Mouse (Mus musculus): ENCODE results near the gene Mki67. TPM values are rescaled to one million over a fixed set of nuclear protein-coding genes. Genes with fewer than 3 reads are reported as not detected.

Mki67 gene
- total and polyA plus RNA-seq, 3 experiments, result 57.8 to 102 (median 73.1) TPM

DNA sequence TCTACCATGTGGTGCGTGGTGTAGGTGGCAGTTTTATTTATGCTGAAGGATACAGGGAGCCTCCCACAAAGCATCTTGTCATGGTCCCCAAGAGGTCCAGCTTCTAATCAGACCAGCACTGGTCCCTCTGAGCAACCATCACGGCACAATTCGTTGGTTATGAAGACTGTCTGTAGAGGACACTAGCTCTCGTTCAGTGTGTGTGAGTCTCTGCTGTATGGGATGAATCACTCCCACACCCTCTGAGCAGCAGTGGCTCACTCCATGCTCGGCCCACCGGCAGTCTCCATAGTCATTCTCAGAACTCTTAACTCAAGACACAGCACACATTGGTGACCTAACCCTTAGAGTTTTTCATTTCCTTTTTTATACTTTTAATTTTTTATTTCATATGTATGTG, 61.9 kb downstream of the Mki67 start:
- no peak for DNase-seq (ENCODE audit: extremely low read depth)
- Histone ChIP-seq H3K9me3 (replicated peaks; ENCODE audit: low read length) (no peaks in the 10 kb centered on the region), H3K27me3 (replicated peaks) (no peaks in the 10 kb centered on the region), H3K79me2 (replicated peaks; ENCODE audit: control insufficient read depth, extremely low read depth, insufficient read depth, poor library complexity, severe bottlenecking) (no peaks in the 10 kb centered on the region), H3K9ac (ENCODE audit: insufficient read depth, low read depth) (no peak overlapping the region), H3K4me2 (ENCODE audit: insufficient read depth, low read depth, poor library complexity, severe bottlenecking) (no peak overlapping the region), H3K4me3 (replicated peaks in 1 of 3; ENCODE audit: low read depth in 2 of 3, low read length in 2 of 3, poor library complexity in 1 of 3) (no peak overlapping the region), H3K27ac (ENCODE audit: insufficient read depth, low read depth) (no peak overlapping the region), H3K36me3 (replicated peaks in 1 of 2; ENCODE audit: control insufficient read depth in 1 of 2, insufficient read depth in 1 of 2, low read length in 1 of 2) (peaks cover 18 to 35% of the 10 kb centered on the region in 2 experiments), H3K4me1 (ENCODE audit: control insufficient read depth in 1 of 2, insufficient read depth in 2 of 2) (peaks cover 7 to 67% of the 10 kb centered on the region in 2 experiments; a peak in 3 of 4 replicates)
- dilution Hi-C loops (cut with MboI; ENCODE audit: extremely low pct_ligation_motif_present, extremely low pct_unique_long_range_greater_than_20kb, low sequenced_read_pairs), result no loop called here
- in situ Hi-C loops (cut with MboI; ENCODE audit: low pct_ligation_motif_present, low pct_unique_long_range_greater_than_20kb, low sequenced_read_pairs), result no loop called here
- no peak for TF ChIP-seq CTCF (conservative IDR thresholded peaks at IDR 0.05 in 1 of 2, IDR thresholded peaks at IDR 0.05 in 1 of 2; ENCODE audit: low read depth in 2 of 2, low read length in 2 of 2)
- no peak for TF ChIP-seq USF2 (conservative IDR thresholded peaks at IDR 0.05; ENCODE audit: low read depth, low read length)
- no peak for TF ChIP-seq ZNF384 (IDR thresholded peaks at IDR 0.05; ENCODE audit: low read depth, low read length)
- no peak for TF ChIP-seq HCFC1 (IDR thresholded peaks at IDR 0.05; ENCODE audit: low read depth, low read length)
- TF ChIP-seq MAZ (IDR thresholded peaks at IDR 0.05; ENCODE audit: low read depth, low read length), result no peak
- no peak for TF ChIP-seq UBTF (IDR thresholded peaks at IDR 0.05; ENCODE audit: low read depth, low read length)
- no peak for TF ChIP-seq MAX (IDR thresholded peaks at IDR 0.05; ENCODE audit: low read length)
- TF ChIP-seq ZMIZ1 (IDR thresholded peaks at IDR 0.05; ENCODE audit: low read depth, low read length), result no peak
- no peak for TF ChIP-seq KAT2A (IDR thresholded peaks at IDR 0.05; ENCODE audit: insufficient replicate concordance, low read length)
- no peak for TF ChIP-seq SIN3A (IDR thresholded peaks at IDR 0.05; ENCODE audit: low read length)
- no peak for TF ChIP-seq JUND (conservative IDR thresholded peaks at IDR 0.05; ENCODE audit: low read depth, low read length)
- TF ChIP-seq POLR2AphosphoS2 (IDR thresholded peaks at IDR 0.05; ENCODE audit: low read depth, low read length), result no peak
- TF ChIP-seq SMC3 (IDR thresholded peaks at IDR 0.05; ENCODE audit: low read depth, low read length), result no peak

GRCm38 (mm10) chr7:135653601-135654000, 62.6 kb downstream of the Mki67 start:
- dilution Hi-C loops (cut with MboI; ENCODE audit: extremely low pct_ligation_motif_present, extremely low pct_unique_long_range_greater_than_20kb, low sequenced_read_pairs), result no loop called here

GRCm38 (mm10) chr7:135652781-135653180, 63.4 kb downstream of the Mki67 start:
- in situ Hi-C loops (cut with MboI; ENCODE audit: low pct_ligation_motif_present, low pct_unique_long_range_greater_than_20kb, low sequenced_read_pairs) (no loop called here), dilution Hi-C loops (cut with MboI; ENCODE audit: extremely low pct_ligation_motif_present, extremely low pct_unique_long_range_greater_than_20kb, low sequenced_read_pairs) (no loop called here)
- H3K36me3 ChIP-seq (replicated peaks in 1 of 2; ENCODE audit: control insufficient read depth in 1 of 2, insufficient read depth in 1 of 2, low read length in 1 of 2), result peaks cover 15 to 42% of the 10 kb centered on the region in 2 experiments
- H3K9ac ChIP-seq (ENCODE audit: insufficient read depth, low read depth), result no peak overlapping the region
- peaks cover 6% of the 10 kb centered on the region for H3K9me3 ChIP-seq (replicated peaks; ENCODE audit: low read length)
- no peak overlapping the region for H3K27ac ChIP-seq (ENCODE audit: insufficient read depth, low read depth)
- H3K79me2 ChIP-seq (replicated peaks; ENCODE audit: control insufficient read depth, extremely low read depth, insufficient read depth, poor library complexity, severe bottlenecking), result no peaks in the 10 kb centered on the region
- no peak overlapping the region for H3K4me3 ChIP-seq (replicated peaks in 1 of 3; ENCODE audit: low read depth in 2 of 3, low read length in 2 of 3, poor library complexity in 1 of 3)
- peaks cover 7 to 59% of the 10 kb centered on the region in 2 experiments; a peak in 3 of 4 replicates for H3K4me1 ChIP-seq (ENCODE audit: control insufficient read depth in 1 of 2, insufficient read depth in 2 of 2)
- no peak for DNase-seq (ENCODE audit: extremely low read depth)
- TF ChIP-seq MAZ (IDR thresholded peaks at IDR 0.05; ENCODE audit: low read depth, low read length), result no peak
- TF ChIP-seq BHLHE40 (IDR thresholded peaks at IDR 0.05; ENCODE audit: low read depth, low read length), result no peak
- no peak for TF ChIP-seq USF2 (conservative IDR thresholded peaks at IDR 0.05; ENCODE audit: low read depth, low read length)
- no peak for TF ChIP-seq IRF4 (IDR thresholded peaks at IDR 0.05; ENCODE audit: low read depth, low read length)
- no peak for TF ChIP-seq HCFC1 (IDR thresholded peaks at IDR 0.05; ENCODE audit: low read depth, low read length)
- no peak for TF ChIP-seq PAX5 (IDR thresholded peaks at IDR 0.05; ENCODE audit: low read length)
- no peak for TF ChIP-seq NELFE (IDR thresholded peaks at IDR 0.05; ENCODE audit: low read depth, low read length)
- no peak for TF ChIP-seq E2F4 (IDR thresholded peaks at IDR 0.05; ENCODE audit: insufficient replicate concordance, low read depth, low read length)
- no peak for TF ChIP-seq EP300 (IDR thresholded peaks at IDR 0.05; ENCODE audit: low read length)
- TF ChIP-seq MXI1 (IDR thresholded peaks at IDR 0.05; ENCODE audit: low read depth, low read length), result no peak
- no peak for TF ChIP-seq JUND (conservative IDR thresholded peaks at IDR 0.05; ENCODE audit: low read depth, low read length)
- no peak overlapping the region for H3K4me2 ChIP-seq (ENCODE audit: insufficient read depth, low read depth, poor library complexity, severe bottlenecking)
- H3K27me3 ChIP-seq (replicated peaks), result no peaks in the 10 kb centered on the region

More at GRCm38 (mm10) chr7:135653601-135654000, 62.6 kb downstream of the Mki67 start:
- Histone ChIP-seq H3K27me3 (replicated peaks) (no peaks in the 10 kb centered on the region), H3K36me3 (replicated peaks in 1 of 2; ENCODE audit: control insufficient read depth in 1 of 2, insufficient read depth in 1 of 2, low read length in 1 of 2) (peaks cover 15 to 35% of the 10 kb centered on the region in 2 experiments), H3K4me3 (replicated peaks in 1 of 3; ENCODE audit: low read depth in 2 of 3, low read length in 2 of 3, poor library complexity in 1 of 3) (no peak overlapping the region), H3K4me2 (ENCODE audit: insufficient read depth, low read depth, poor library complexity, severe bottlenecking) (no peak overlapping the region), H3K9me3 (replicated peaks; ENCODE audit: low read length) (no peaks in the 10 kb centered on the region), H3K27ac (ENCODE audit: insufficient read depth, low read depth) (no peak overlapping the region), H3K4me1 (ENCODE audit: control insufficient read depth in 1 of 2, insufficient read depth in 2 of 2) (peaks cover 7 to 67% of the 10 kb centered on the region in 2 experiments; a peak in 3 of 4 replicates), H3K9ac (ENCODE audit: insufficient read depth, low read depth) (no peak overlapping the region), H3K79me2 (replicated peaks; ENCODE audit: control insufficient read depth, extremely low read depth, insufficient read depth, poor library complexity, severe bottlenecking) (no peaks in the 10 kb centered on the region)
- in situ Hi-C loops (cut with MboI; ENCODE audit: low pct_ligation_motif_present, low pct_unique_long_range_greater_than_20kb, low sequenced_read_pairs), result no loop called here
- TF ChIP-seq NRF1 (IDR thresholded peaks at IDR 0.05; ENCODE audit: low read depth, low read length), result no peak
- TF ChIP-seq MAFK (IDR thresholded peaks at IDR 0.05; ENCODE audit: insufficient replicate concordance, low read length), result no peak
- no peak for TF ChIP-seq UBTF (IDR thresholded peaks at IDR 0.05; ENCODE audit: low read depth, low read length)
- no peak for TF ChIP-seq ZMIZ1 (IDR thresholded peaks at IDR 0.05; ENCODE audit: low read depth, low read length)
- no peak for DNase-seq (ENCODE audit: extremely low read depth)

Measured in CH12.LX (cell line).